Mouse (Mus musculus) B cell, adult 2 months (primary cell): ENCODE data around the gene Nudt2.
"Not testable (repeated sequence)": the region's sequence is repeated elsewhere in the genome, so short reads cannot be mapped to it uniquely, and the experiment has no call there.

ENCODE experiments used
- DNase-seq, 2 experiments: peaks; one replicate each; pipeline ENCODE4 v3.0.0; 2022

The Nudt2 gene

DNA sequence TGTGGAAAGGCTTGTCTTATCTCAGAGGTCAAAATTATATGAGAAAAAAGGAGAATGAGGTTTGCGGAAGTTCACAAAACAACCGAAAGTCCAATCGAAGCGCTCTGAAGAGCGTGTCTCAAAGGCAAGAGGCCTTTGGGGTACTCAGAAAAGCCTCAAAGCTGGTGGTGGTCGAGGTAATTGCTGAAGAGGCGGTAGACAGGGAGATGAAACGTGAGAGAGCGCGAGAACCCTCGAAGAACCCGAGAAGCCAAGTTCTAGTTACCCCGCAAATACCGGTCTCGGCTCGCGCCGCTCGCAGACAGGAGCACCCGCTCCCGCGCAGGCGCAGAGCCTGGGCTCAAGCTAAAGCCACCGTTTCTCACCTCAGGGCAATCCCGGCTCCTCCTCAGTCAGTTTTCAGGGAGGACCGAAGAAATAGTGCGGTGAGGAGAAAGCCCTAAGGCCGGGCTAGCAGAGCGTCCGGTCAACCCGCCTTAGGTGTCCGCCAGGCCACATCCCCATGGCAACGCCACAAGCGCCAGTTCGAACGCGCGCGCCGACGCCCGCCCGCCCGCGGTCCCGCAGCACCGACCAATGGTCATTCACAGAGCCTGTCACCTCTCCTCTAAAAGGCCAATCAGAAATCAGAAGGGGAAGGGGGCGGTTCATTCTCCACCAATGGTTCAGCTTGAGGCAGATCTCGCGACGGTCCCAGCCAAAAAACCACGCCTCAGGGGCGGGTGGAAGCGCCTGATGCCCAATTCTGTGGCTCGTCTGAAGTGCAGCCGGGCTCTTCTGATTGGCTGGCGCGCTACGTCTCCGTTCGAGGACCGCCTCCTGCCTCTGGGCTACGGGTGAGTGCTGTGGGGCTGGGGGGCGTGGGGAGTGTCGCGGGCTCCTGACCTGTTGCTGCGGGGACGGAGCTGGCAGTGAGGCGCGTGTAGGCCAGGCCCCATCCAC is at the start of gene Nudt2, which contains the start of gene Kif24:
TSS of gene Nudt2 (plus strand) at position 807 of the 942 bp plus-strand sequence.
TSS of gene Kif24 (minus strand) at position 543 of the 942 bp plus-strand sequence.
- peak; percentile 95 to 98 for DNase-seq

DNA sequence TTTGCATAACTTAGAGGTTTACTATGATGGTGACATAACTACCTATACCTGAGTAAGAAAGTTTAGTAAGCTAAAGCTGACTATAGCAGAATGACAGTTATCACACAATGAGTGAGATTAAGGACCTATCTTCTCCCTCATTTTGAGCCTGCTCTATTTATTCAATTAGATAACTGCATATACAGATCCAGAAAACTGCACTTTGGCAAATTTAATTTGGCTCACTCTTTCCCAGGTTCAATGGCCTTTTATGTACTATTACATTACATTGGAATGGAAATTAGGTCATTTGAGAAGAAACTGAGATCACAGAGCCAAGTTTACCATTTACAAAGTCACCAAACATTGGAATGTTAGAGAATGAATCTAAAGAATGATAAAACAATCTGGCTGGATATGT is 48.0 kb upstream of the Nudt2 start:
- DNase-seq: no peak

DNA sequence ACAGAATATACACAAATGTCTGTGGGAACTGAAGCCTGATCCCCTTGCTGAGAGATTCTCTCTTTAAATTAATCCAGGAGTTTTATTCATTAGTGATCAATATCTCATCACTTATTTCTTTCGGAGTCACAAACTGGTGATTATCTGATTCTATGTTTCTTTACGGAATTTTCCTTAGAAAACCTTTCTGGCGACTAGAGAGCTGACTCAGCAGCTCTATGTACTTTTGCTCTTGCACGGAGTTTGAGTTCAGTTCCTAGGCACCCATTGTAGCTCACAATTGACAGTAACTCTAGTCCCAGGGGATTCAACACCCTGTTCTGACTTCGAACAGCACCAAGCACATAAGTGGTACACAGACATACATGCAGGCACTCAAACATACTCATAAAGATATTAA is 26.0 kb upstream of the Nudt2 start:
- no peak for DNase-seq

DNA sequence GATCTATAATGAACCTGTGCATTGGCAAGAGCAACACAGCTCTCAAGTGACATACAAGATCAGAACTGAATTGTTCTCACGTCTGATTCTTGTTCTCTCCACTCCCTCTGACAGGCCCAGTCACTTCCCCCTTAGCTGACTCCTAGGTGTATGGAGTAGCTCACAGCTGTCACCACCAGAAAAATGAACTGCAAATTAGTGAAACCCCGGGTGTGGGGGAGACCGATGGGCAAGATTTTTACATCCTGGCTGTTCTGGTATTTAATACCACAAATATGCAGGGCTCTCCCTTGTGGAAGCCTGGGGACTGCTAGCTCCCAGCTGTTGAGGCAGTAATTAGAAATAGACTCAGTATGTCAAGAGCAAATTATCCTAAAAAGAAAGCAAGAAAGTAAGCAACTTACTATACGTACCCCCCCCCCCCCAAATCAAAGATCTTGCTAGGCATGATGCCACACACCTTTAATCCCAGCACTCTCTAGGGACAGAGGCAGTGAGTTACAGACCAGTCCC is 22.1 kb upstream of the Nudt2 start:
- DNase-seq: no peak

DNA sequence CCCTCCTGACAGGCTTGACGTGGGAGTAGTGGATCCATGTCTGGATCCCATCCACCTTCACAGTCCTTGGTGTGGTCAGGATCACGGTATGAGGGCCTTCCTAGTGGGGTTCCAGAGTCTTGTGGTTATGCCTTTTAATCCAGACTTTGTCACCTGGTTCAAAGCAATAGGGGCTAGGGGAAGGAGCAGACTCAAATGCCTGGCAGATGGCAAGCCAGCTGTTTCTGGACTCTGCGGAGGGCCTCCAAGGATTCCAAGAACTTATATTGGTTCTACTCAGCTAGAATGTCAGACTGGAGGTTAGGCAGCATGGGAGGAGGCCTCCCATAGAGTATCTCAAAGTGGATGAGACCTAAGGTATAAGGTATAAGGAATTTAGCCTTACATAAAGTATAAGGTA is 17.4 kb upstream of the Nudt2 start:
- DNase-seq: no peak

DNA sequence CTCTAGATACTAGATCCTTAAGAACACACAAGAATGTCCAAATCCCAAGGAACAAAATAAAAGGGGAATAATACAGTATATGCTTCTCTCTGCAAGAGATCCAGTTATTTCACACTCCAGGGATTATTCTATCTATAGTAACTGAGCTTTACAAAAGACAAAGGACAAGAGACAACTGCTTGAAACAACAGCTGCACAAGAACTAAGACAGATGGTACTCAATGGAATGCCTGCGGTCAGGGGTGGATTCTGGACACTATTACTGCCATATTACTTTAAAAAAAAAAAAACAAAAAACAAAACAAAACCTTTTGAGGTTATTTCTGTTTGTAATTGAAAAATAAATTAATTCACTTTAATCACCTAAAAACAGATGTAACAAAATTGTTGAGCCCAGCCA is 4.3 kb upstream of the Nudt2 start:
- DNase-seq: no peak

DNA sequence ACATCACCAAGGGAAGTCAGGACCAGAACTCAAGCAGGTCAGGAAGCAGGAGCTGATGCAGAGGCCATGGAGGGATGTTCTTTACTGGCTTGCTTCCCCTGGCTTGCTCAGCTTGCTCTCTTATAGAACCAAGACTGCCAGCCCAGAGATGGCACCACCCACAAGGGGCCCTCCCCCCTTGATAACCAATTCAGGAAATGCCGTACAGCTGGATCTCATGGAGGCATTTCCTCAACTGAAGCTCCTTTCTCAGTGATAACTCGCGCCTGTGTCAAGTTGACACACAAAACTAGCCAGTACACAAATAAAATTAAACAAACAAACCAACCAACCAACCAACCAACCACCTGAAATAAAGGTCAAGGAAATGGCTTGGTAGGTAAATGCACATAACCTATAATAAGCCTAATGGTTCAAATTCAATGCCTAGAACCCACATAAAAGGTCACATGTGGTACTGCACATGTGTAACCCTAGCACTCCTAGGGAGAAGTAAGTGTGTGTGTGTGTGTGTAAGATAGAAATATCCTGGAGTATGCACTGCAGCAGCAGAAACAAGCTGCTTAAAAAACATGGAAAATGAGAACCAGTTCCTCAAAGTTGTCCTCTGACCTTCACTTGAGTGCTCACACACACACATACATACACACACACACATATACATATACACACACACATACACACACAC is 1.8 kb upstream of the Nudt2 start:
- DNase-seq: not testable (repeated sequence)

DNA sequence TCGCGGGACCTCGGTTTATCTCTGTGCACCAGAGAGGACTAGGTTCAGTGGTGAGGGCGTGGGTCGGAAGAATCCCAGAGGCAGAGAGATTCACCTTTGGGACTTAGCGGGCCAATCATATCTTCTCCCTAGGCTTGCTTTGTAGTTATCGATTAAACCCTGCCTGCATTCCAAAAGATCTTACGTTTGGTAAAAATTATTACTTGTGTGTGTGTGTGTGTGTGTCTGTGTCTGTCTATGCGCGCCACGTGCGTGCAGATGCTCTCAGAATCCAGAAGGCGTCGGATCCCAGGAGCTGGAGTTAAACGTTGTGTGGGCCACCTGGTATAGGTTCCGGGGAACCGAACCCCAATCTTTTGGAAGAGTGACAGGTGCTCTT is 325 bp downstream of the Nudt2 start:
- DNase-seq: peak in 1 of 2 experiments; percentile 37

DNA sequence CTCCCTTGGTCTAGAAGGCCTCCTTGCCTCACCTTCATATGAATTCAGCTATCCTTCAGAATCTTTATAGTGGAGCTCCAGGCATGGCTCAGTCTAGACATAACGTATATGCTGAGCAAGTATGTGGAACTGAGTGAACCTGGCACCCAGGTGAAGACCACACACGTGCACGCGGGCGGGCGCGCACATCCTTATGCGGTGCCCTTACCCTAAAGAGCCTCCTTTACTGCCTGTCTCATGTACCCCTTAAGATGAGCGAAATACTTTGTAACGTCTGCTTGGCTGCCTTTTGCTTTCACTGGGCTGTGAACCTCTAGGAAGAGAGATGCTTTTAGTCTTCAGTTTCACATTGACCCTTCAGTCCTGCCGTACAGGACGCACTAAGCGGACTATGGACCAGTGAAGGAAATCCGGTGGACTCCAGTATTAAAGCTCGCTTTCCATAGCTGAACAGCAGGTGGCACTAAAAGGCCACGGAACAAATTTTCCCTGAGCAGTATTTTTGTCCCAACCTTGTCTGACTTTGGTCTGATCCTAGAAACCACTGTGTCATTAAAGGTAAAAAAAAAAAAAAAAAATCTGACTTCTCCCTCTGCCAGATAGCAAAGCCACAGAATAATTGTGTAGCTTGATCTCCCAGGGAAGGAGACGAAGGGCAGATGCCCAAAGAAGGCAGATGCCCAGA is 3.6 kb downstream of the Nudt2 start:
- DNase-seq: peak; percentile 43 to 48

DNA sequence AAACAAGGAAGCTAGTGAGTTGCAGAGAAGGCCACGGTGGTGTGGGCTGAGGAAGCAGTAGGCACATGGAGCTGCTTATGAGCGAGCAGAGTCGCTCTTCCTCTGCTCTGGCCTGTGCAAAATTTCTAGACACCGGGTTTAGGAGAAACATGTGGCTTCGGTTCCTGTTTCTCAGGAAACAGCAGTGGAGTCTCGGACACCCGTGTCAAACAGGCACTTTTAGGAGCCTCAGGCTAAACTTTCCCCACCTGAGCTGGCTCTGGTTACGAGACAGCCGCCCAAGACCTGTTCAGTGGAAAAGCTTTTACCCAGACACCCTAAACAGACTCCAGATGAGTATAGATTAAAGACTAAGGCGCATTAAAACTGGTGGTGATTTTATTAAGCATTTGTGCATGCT is 4.2 kb downstream of the Nudt2 start:
- no peak for DNase-seq

DNA sequence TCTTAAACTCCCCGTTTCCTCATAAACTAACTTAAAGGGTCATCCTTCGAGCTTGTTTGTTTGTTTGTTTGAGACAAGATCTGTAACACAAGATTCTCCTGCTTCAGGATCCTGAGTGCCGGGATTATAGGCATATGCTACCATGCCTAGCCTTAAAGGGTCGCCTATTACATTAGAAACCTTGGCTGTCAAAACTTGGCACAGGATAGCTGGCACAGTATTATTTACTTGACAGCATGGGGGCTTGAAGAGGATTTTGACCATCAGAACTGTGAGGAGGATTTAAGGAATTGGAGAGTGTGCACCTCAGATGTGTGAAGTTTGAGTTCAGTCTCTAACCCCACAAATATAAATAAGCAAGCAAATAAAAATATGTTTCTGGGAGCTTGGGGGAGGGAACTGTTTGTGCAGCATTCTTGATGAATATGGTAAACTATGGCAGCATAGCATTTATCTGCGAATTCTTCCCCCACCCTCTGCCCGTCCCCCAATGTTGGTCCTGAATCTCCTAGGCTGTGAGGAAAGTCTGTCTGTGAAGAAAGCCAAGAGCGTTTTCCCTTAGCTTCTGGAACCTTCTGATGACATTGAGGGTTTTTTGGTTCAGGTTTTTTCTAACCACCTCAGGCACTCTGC is 5.2 kb downstream of the Nudt2 start:
- DNase-seq: no peak

DNA sequence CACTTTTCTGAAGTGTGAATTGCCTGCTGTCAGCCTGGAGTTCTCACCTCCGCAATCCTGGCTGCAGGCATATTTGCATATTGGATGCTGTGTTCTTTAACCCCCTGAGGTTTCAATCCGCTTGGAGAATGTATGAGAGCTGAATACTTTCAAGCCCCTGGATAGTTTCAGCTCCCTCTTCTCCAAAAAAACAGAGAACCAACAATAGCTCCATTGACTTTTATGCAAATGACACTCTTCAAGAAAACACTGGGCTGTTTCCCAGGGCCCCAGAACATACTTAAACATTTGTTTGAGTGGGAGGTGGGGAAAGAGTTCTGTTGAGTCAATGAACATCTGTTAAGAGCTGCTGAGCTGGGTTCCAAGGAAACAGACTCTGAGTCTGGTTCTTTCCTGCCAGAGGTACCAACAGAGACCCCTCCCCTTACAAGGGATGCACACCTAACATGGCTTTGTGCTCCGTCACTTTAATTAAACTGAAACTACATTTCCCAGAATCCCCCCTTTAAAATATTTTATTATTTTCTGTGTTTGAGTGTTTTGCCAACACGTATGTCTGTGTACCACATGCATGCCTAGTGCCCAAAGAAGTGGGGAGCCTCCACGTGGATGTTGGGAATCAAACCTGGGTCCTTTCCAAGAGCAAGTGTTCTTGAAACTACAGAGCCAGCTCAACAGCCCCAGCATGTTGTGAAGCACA is 5.9 kb downstream of the Nudt2 start:
- DNase-seq: no peak

DNA sequence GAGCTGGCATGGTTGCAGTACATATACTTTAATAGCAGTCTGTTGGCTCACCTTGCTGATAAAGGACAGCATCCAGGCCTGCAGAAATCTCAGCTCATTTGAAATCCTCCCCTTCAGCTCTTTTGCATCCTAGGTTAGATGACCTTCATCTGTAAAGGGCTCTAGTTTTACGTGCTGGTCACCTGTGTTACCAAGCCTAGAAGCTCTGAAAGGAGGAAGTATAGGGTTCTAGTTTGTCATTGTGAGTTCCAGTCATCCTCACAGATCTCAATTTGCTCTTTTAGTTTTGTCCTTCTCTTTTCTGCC is 6.4 kb downstream of the Nudt2 start:
- DNase-seq: no peak

DNA sequence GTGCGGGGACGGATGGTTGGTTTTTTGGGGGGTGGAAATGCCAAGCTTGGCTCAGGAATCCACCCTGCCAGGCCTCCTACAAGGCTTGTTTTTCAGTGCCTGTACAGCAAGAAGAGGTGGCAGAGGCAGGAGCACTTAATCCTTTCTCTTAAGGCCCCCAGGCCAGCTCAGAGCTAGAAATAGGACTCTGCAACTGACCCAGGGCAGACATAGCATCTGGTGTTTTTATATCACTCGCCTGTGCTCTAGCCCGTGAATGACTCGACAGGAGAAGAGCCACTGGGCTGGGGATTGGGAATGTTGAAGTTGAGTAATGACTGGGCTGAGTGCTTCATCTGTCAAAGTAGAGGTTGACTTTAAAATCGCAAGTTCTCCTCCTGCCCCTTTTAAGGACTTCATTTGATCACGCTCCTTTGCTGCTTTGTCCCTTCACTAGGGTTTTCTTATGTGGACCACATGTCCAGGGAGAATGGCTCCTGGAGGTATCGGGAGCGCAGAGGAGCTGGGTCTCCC is 12.8 kb downstream of the Nudt2 start:
- DNase-seq: no peak

DNA sequence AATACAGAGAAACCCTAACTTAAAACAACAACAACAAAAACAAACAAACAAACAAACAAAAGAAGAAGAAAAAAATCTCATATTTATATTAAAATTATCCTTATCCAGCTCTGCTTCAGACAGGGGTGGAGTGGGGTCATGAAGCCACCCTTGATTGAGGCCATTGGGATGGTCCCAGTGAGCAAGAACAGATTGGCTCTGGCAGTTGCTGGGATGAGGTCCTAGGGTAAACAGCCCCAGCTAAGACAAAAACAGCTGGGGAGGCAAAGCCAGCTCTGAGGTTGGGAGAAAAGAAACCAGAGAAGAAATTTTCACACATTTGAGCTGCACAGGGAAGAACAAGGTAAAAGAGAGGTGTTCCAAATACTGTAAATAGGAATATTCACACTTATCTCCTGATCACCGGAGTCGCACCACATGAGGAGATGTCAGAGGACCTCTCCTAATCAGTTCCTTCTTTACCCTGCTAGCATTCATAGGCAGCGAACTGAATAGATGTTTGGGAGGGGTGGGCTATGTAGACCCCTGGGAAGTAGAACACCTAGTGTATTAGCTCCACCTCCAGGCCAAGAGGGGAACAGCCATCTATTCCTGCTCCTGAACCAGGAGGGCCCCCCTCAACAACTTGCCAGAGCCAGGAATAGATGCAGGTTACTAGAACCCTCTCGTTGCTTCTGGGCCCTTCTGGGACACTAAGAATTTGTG is 14.0 kb downstream of the Nudt2 start:
- no peak for DNase-seq

DNA sequence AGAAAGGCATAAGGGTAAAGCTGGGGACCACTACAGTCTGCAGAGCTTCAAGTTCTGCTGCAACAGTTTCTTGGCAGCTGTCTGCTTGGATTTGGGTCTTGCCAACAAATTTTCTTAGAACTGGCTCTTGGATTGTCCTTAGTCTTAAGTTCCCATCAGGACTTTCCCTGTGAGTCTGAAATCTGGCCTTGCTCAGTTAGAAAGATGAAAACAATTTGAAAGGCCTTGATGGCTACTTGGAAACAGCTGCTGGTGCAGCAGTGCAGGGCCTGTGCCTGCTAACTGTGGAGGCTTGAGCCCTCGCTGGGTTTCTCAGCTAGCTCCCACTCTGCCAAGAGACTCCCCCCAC is 14.5 kb downstream of the Nudt2 start:
- no peak for DNase-seq

DNA sequence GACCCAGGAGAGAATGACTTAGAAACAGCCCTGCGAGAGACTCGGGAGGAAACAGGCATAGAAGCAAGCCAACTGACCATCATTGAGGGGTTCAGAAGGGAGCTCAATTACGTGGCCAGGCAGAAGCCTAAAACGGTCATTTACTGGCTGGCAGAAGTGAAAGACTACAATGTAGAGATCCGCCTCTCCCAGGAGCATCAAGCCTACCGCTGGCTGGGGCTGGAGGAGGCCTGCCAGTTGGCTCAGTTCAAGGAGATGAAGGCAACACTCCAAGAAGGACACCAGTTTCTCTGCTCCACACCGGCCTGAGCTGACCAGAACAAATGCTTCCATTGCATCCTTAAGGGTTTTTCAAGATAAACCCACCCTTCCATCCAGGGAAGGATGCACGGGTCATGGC is 15.3 kb downstream of the Nudt2 start:
- DNase-seq: no peak

DNA sequence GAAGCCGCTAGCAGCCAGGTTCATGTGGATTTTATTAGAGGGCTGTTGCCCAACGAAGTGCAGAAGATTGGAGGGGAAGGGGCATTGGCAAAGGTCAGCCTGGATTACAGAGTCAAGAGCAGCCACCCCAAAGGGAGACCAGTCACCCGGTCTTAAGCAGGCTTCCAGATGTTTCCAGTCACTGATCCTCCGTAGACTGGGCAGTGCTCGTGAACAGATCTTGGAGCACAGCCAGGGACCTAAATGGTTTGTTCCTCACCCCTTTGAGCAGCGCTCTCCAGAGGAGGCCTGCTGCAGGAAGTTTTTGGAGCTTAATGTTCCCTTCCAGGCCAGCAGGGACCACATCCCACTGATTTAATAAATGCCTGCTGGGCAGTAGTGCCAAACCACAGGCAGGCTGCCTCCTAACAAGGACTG is 16.7 kb downstream of the Nudt2 start:
- no peak for DNase-seq

DNA sequence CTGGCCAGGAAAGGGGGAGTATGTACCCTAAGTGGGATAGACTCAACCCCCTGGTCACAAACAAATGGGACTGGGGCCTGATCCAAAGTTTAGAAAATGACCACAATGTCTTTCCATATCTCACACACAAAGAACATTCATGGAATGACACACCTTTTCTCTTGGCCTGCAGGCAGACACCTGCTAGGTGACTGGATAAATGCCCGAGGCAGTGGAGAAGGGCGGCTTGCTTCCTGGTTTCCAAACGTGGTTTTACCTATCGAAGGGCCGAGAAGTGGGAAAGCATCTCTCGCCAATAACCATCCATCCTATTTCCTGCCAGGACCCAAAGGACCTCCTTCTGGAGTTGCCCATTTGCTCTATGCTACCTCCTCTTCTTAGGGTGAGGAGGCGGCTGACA is 28.0 kb downstream of the Nudt2 start:
- DNase-seq: no peak

DNA sequence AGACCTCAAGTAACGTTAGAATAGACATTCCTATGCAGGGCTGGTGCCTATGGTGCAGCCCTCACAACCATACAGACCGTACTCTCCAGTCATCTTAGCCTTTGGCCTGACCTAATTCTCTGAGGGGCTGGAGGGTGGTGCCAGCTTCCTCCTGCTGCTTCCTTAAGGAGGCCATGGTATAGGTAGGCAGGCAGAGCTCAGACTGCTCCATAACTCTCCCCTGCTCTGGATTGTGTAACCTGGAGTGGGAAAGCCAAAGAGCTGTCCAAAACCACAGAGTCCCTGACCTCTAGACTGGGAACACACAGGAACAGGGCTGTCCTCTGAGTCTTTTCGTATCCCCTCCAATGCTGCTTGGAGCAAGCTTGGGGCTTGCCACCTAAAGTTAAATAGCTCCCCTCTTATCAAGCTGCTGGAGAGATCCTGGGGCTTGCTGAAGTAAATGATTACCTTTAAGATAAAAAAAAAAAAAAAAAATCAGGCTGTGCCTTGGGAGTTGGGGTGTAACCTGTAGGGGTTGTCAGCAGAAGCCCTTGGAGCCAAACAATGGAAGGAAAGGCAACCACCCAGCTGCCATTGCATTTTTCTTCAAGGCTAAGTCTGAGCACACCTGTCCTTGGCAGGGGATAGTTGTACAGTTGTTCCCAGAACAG is 28.6 kb downstream of the Nudt2 start:
- DNase-seq: no peak

DNA sequence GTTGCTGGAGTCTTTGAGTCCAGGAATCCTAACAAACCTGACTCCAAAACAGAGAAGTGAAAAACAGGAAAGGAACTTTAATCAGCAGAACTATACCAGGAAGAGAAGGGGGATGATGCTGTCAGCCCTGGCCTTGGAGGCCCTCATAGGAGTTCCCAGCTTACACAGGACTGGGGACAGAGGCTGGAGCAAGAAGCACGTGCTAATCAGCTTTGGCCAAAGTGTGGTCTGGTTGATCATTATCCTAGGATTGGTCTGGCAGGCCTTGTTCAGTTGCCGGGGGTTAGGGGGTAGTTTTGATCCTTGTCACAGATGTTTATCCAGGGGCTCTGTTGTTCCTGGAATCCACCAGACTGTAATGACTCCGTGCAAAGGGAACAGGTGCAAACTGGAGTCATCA is 29.4 kb downstream of the Nudt2 start:
- DNase-seq: no peak
